Mouse (Mus musculus) gastrocnemius, postnatal 10 days (tissue): ENCODE data around the gene Kbtbd12. TPM values are rescaled to one million over a fixed set of nuclear protein-coding genes. Genes with fewer than 3 reads are reported as not detected.

Source experiments
- DNase-seq: peaks from one replicate; pipeline ENCODE4 v3.0.0; 2021; ENCODE audit warnings: mixed read lengths
- total RNA-seq, 2 experiments: library from RNA; stranded (reverse); gene quantifications; 2 replicates each; pipeline ENCODE4 v1.2.3; 2021

The Kbtbd12 gene
- total RNA-seq, 2 experiments from 2014 or later = 41.8 to 45.9 TPM

- DNase-seq = no peak
These were observed 10.8 kb downstream of the Kbtbd12 start for GRCm38 (mm10) chr6:88626912-88627311.

GRCm38 (mm10) chr6:88626462-88626861 lies 11.3 kb downstream of the Kbtbd12 start:
- DNase-seq = no peak

GRCm38 (mm10) chr6:88621816-88622481 lies 15.8 kb downstream of the Kbtbd12 start:
- no peak for DNase-seq

GRCm38 (mm10) chr6:88619542-88619941 lies 18.2 kb downstream of the Kbtbd12 start:
- no peak for DNase-seq

- DNase-seq = no peak
These were observed 22.4 kb downstream of the Kbtbd12 start for GRCm38 (mm10) chr6:88615352-88615751.

- no peak for DNase-seq
These were observed 31.3 kb downstream of the Kbtbd12 start for GRCm38 (mm10) chr6:88606417-88606816.

GRCm38 (mm10) chr6:88605715-88606114 lies 32.0 kb downstream of the Kbtbd12 start:
- no peak for DNase-seq

GRCm38 (mm10) chr6:88605235-88605634 lies 32.5 kb downstream of the Kbtbd12 start:
- no peak for DNase-seq

GRCm38 (mm10) chr6:88596108-88596507 lies 41.6 kb downstream of the Kbtbd12 start:
- DNase-seq = no peak

- no peak for DNase-seq
These were observed 45.4 kb downstream of the Kbtbd12 start for GRCm38 (mm10) chr6:88592367-88592766.

- DNase-seq = no peak
These were observed 47.5 kb downstream of the Kbtbd12 start for GRCm38 (mm10) chr6:88590231-88590630.

- no peak for DNase-seq
These were observed 48.2 kb downstream of the Kbtbd12 start for GRCm38 (mm10) chr6:88589517-88589916.

GRCm38 (mm10) chr6:88588581-88589256 lies 49.0 kb downstream of the Kbtbd12 start:
- no peak for DNase-seq

- DNase-seq = no peak
These were observed 50.7 kb downstream of the Kbtbd12 start for GRCm38 (mm10) chr6:88587091-88587490.

- DNase-seq = no peak
These were observed 53.8 kb downstream of the Kbtbd12 start for GRCm38 (mm10) chr6:88583950-88584349.

GRCm38 (mm10) chr6:88576495-88576894 lies 61.3 kb downstream of the Kbtbd12 start:
- DNase-seq = no peak

GRCm38 (mm10) chr6:88566676-88567075 lies 71.1 kb downstream of the Kbtbd12 start:
- no peak for DNase-seq

- no peak for DNase-seq
These were observed 72.7 kb downstream of the Kbtbd12 start for GRCm38 (mm10) chr6:88565033-88565432.

GRCm38 (mm10) chr6:88560156-88560555 lies 77.6 kb downstream of the Kbtbd12 start:
- DNase-seq = no peak

- no peak for DNase-seq
These were observed 78.1 kb downstream of the Kbtbd12 start for GRCm38 (mm10) chr6:88559688-88560087.

- DNase-seq = peak; percentile 51
These were observed 79.7 kb downstream of the Kbtbd12 start for GRCm38 (mm10) chr6:88558076-88558475.

- no peak for DNase-seq
These were observed 80.2 kb downstream of the Kbtbd12 start for GRCm38 (mm10) chr6:88557548-88557947.

- no peak for DNase-seq
These were observed 87.8 kb downstream of the Kbtbd12 start for GRCm38 (mm10) chr6:88549916-88550315.
